Mouse (Mus musculus) adrenal gland, postnatal 10 days (tissue): ENCODE results near the gene Tgm7. TPM values are rescaled to one million over a fixed set of nuclear protein-coding genes. Genes with fewer than 3 reads are reported as not detected.

Experiments
- DNase-seq: peaks from one replicate; pipeline ENCODE4 v3.0.0; 2021; ENCODE audit warnings: mixed read lengths
- total RNA-seq, 2 experiments: library from RNA; stranded (reverse); gene quantifications; 2 replicates each; pipeline ENCODE4 v1.2.3; 2021

Tgm7 gene
- total RNA-seq, 2 experiments from 2014 or later, result not detected

GRCm38 (mm10) chr2:121071871-121072270, 37.7 kb downstream of the Tgm7 start:
- no peak for DNase-seq

GRCm38 (mm10) chr2:121069506-121069905, 40.1 kb downstream of the Tgm7 start:
- no peak for DNase-seq

- DNase-seq, result no peak
These were observed 42.5 kb downstream of the Tgm7 start for GRCm38 (mm10) chr2:121067116-121067515.

GRCm38 (mm10) chr2:121061315-121061714, 48.3 kb downstream of the Tgm7 start:
- no peak for DNase-seq

- no peak for DNase-seq
These were observed 51.6 kb downstream of the Tgm7 start for GRCm38 (mm10) chr2:121057997-121058396.

- no peak for DNase-seq
These were observed 53.7 kb downstream of the Tgm7 start for GRCm38 (mm10) chr2:121055915-121056314.

- no peak for DNase-seq
These were observed 55.5 kb downstream of the Tgm7 start for GRCm38 (mm10) chr2:121054060-121054459.

- no peak for DNase-seq
These were observed 57.4 kb downstream of the Tgm7 start for GRCm38 (mm10) chr2:121052176-121052575.

- no peak for DNase-seq
These were observed 63.9 kb downstream of the Tgm7 start for GRCm38 (mm10) chr2:121045653-121046052.

Other genes with a start within 250 kb of the Tgm7 start
- 10 to 100 TPM; 25.0 to 31.9 TPM for gene Ubr1, start 139.1 kb downstream of the Tgm7 start, total RNA-seq
- gene Tmem62, start 132.8 kb downstream of the Tgm7 start, total RNA-seq, result 1 to 10 TPM; 5.0 to 8.5 TPM
- 10 to 100 TPM; 37.2 to 40.6 TPM for gene Ccndbp1, start 101.4 kb downstream of the Tgm7 start, total RNA-seq
- gene Epb42, start 72.7 kb downstream of the Tgm7 start, total RNA-seq, result 1 to 10 TPM; 2.9 to 6.6 TPM
- under 1 TPM in 1 of 2 experiments, not detected in 1; 0.12 TPM for gene Tgm5, start 24.0 kb downstream of the Tgm7 start, total RNA-seq
- 10 to 100 TPM; 14.5 to 15.4 TPM for gene Adal, start 30.6 kb upstream of the Tgm7 start, total RNA-seq
- gene Lcmt2, start 30.9 kb upstream of the Tgm7 start, total RNA-seq, result 10 to 100 TPM; 10.4 to 11.8 TPM
- gene Tubgcp4, start 60.9 kb upstream of the Tgm7 start, total RNA-seq, result 10 to 100 TPM; 23.9 to 36.8 TPM
- gene Zscan29, start 61.3 kb upstream of the Tgm7 start, total RNA-seq, result 10 to 100 TPM; 13.4 to 16.4 TPM
- 10 to 100 TPM; 46.0 to 68.0 TPM for gene Trp53bp1, start 161.6 kb upstream of the Tgm7 start, total RNA-seq
- gene Map1a, start 179.8 kb upstream of the Tgm7 start, total RNA-seq, result 10 to 100 TPM in 1 of 2 experiments, 1 to 10 TPM in 1; 8.5 to 13.1 TPM
- gene Ppip5k1, start 245.6 kb upstream of the Tgm7 start, total RNA-seq, result 10 to 100 TPM; 40.0 to 51.3 TPM
- gene Ckmt1, start 247.9 kb upstream of the Tgm7 start, total RNA-seq, result 10 to 100 TPM in 1 of 2 experiments, 1 to 10 TPM in 1; 9.0 to 10.9 TPM